Mouse (Mus musculus) adrenal gland, postnatal 4 days (tissue): Measurements from ENCODE around the gene Swsap1. TPM values are rescaled to one million over a fixed set of nuclear protein-coding genes. Genes with fewer than 3 reads are reported as not detected.

ENCODE experiments used
- DNase-seq, 2 experiments: peaks; one replicate each; pipeline ENCODE4 v3.0.0; 2021 to 2022; ENCODE audit warnings: low spot score in 2 of 2, mixed read lengths in 2 of 2
- long read RNA-seq, 2 experiments: library from polyadenylated mRNA; stranded (forward); transcript quantifications; one replicate each; pipeline ENCODE4 v2.0.0; 2021
- total RNA-seq, 2 experiments: library from RNA; stranded (reverse); gene quantifications; 2 replicates each; pipeline ENCODE4 v1.2.3; 2021

Swsap1 gene
- total RNA-seq, result 10 to 100 TPM; 15.9 to 16.1 TPM
- long read RNA-seq, experiment 1, transcript Swsap1-201 (2 exons, 1,838 nt), result major isoform, 14 of 18 reads
- long read RNA-seq, experiment 1, partial matches to known transcripts, result 0 of 18 reads
- long read RNA-seq, experiment 1, other reads (novel, unspliced or antisense), result 4 of 18 reads
- long read RNA-seq, experiment 2, transcript Swsap1-201 (2 exons, 1,838 nt), result major isoform, 27 of 31 reads
- long read RNA-seq, experiment 2, partial matches to known transcripts, result 3 of 31 reads
- long read RNA-seq, experiment 2, other reads (novel, unspliced or antisense), result 1 of 31 reads

- DNase-seq, result peak; percentile 86 to 96
Observed at GRCm38 (mm10) chr9:21955570-21956281, at the start of gene Swsap1. Gene Swsap1 (plus strand): TSS chr9:21955755.

GRCm38 (mm10) chr9:21908216-21908615 lies 47.3 kb upstream of the Swsap1 start:
- DNase-seq, result no peak

GRCm38 (mm10) chr9:21909474-21910223 lies 45.9 kb upstream of the Swsap1 start:
- no peak for DNase-seq

GRCm38 (mm10) chr9:21916851-21917492 lies 38.6 kb upstream of the Swsap1 start:
- no peak for DNase-seq

GRCm38 (mm10) chr9:21917493-21918034 lies 38.0 kb upstream of the Swsap1 start:
- peak in 1 of 2 experiments; percentile 14 for DNase-seq

GRCm38 (mm10) chr9:21918035-21918592 lies 37.4 kb upstream of the Swsap1 start, which contains the start of gene Rab3d:
Gene Rab3d (minus strand): TSS chr9:21918192.
- DNase-seq, result peak; percentile 87 to 91

- DNase-seq, result no peak
Observed at GRCm38 (mm10) chr9:21918692-21919384, 36.7 kb upstream of the Swsap1 start.

- DNase-seq, result no peak
Observed at GRCm38 (mm10) chr9:21923036-21923435, 32.5 kb upstream of the Swsap1 start.

- no peak for DNase-seq
Observed at GRCm38 (mm10) chr9:21923490-21924098, 32.0 kb upstream of the Swsap1 start.

GRCm38 (mm10) chr9:21924099-21924493 lies 31.5 kb upstream of the Swsap1 start:
- peak; percentile 62 to 87 for DNase-seq

- no peak for DNase-seq
Observed at GRCm38 (mm10) chr9:21925034-21925433, 30.5 kb upstream of the Swsap1 start.

GRCm38 (mm10) chr9:21925506-21925905 lies 30.0 kb upstream of the Swsap1 start:
- no peak for DNase-seq

- DNase-seq, result no peak
Observed at GRCm38 (mm10) chr9:21926155-21926554, 29.4 kb upstream of the Swsap1 start.

- DNase-seq, result no peak
Observed at GRCm38 (mm10) chr9:21926784-21927183, 28.8 kb upstream of the Swsap1 start.

- DNase-seq, result peak; percentile 71 to 82
Observed at GRCm38 (mm10) chr9:21927208-21927753, 28.3 kb upstream of the Swsap1 start, which contains the start of the genes Ccdc159 and Tmem205. Gene Ccdc159 (plus strand): TSS chr9:21927471. Gene Tmem205 (minus strand): TSS chr9:21927556.

GRCm38 (mm10) chr9:21929208-21929607 lies 26.3 kb upstream of the Swsap1 start:
- DNase-seq, result no peak

GRCm38 (mm10) chr9:21932006-21932405 lies 23.5 kb upstream of the Swsap1 start:
- no peak for DNase-seq

GRCm38 (mm10) chr9:21932445-21933137 lies 23.0 kb upstream of the Swsap1 start:
- DNase-seq, result no peak
